Mouse (Mus musculus) hindbrain, postnatal 0 days (tissue): ENCODE results near the gene Gja5. TPM values are rescaled to one million over a fixed set of nuclear protein-coding genes. Genes with fewer than 3 reads are reported as not detected.
"Not testable (repeated sequence)": the region's sequence is repeated elsewhere in the genome, so short reads cannot be mapped to it uniquely, and the experiment has no call there.

Experiments used
- ATAC-seq: fragments of 200-750 bp; cut with Nextera tagmentation; 2 replicates; pipeline ENCODE4 v1.8.0; 2017; ENCODE audit warnings: mild to moderate bottlenecking, moderate TSS enrichment, moderate library complexity
- DNase-seq: peaks from one replicate; pipeline ENCODE4 v3.0.0-alpha.2; 2015; ENCODE audit warnings: low spot score
- H3K27ac ChIP-seq: fragments of 300-500 bp; sonication (generic); 2 replicates; pipeline ENCODE4 v1.5.1; 2014; ENCODE audit warnings: mild to moderate bottlenecking
- H3K27me3 ChIP-seq: fragments of 300-500 bp; sonication (generic); 2 replicates; pipeline ENCODE4 v1.6.1; 2014; ENCODE audit warnings: low read length, mixed read lengths; ENCODE audit not compliant: insufficient read depth
- H3K36me3 ChIP-seq: fragments of 300-500 bp; sonication (generic); 2 replicates; pipeline ENCODE4 v1.6.1; 2014; ENCODE audit warnings: low read length, mixed read lengths; ENCODE audit not compliant: insufficient read depth
- H3K4me1 ChIP-seq: fragments of 300-500 bp; sonication (generic); 2 replicates; pipeline ENCODE4 v1.6.1; 2014; ENCODE audit warnings: antibody characterized with exemption, low read length, mixed read lengths; ENCODE audit not compliant: insufficient read depth
- H3K4me2 ChIP-seq: fragments of 300-500 bp; sonication (generic); 2 replicates; pipeline ENCODE4 v1.6.1; 2014; ENCODE audit warnings: low read depth, mild to moderate bottlenecking, low read length, moderate library complexity, mixed read lengths
- H3K4me3 ChIP-seq: fragments of 300-500 bp; sonication (generic); 2 replicates; pipeline ENCODE4 v1.5.1; 2014; ENCODE audit warnings: low read length
- H3K9ac ChIP-seq: fragments of 300-500 bp; sonication (generic); replicated peaks from 2 replicates; pipeline ENCODE4 v1.6.1; 2014; ENCODE audit warnings: mild to moderate bottlenecking, low read length, moderate library complexity, mixed read lengths
- H3K9me3 ChIP-seq: fragments of 300-500 bp; sonication (generic); 2 replicates; pipeline ENCODE4 v1.6.1; 2016; ENCODE audit warnings: low read length, mixed read lengths
- CTCF ChIP-seq: IDR thresholded peaks from 2 replicates; pipeline ENCODE4 v1.5.1; 2016; ENCODE audit warnings: antibody characterized with exemption, control low read depth, low read depth
- WGBS: fragments of 180-500 bp; shearing (Covaris S2); extraction: QIAGEN DNeasy Blood & Tissue Kit; methylation state at CpG from one replicate; pipeline ENCODE4 v1.1.7; 2014; 5-methylcytosine and 5-hydroxymethylcytosine counted together
- polyA plus RNA-seq: library from polyadenylated mRNA; unstranded; fragments of >200 nt; fragmentation: Nextera tagmentation; extraction: Ambion mirVana; gene quantifications from 2 replicates; pipeline ENCODE4 v1.2.1, GENCODE M21; 2015
- total RNA-seq: library from RNA; depleted of rRNA; stranded (reverse); fragments of >200 nt; gene quantifications from 2 replicates; pipeline ENCODE4 v1.2.3, GENCODE M21; 2014

Gene Gja5
- total and polyA plus RNA-seq, 2 experiments from 2014 or later = 1.2 to 2.6 TPM

GRCm38 (mm10) chr3:97062814-97063213 is 158.3 kb downstream of the Gja5 start:
- no peaks in the 10 kb centered on the region for H3K36me3 ChIP-seq
- 62% methylated on average over 5 of the region's 5 CpGs for WGBS
- no peak overlapping the region for H3K4me2 ChIP-seq
- no peak for TF ChIP-seq CTCF
- H3K9ac ChIP-seq = no peak overlapping the region
- no peaks in the 10 kb centered on the region for H3K9me3 ChIP-seq
- no peak overlapping the region for H3K4me3 ChIP-seq
- no peak for ATAC-seq
- H3K4me1 ChIP-seq = no peaks in the 10 kb centered on the region
- no peak overlapping the region for H3K27ac ChIP-seq
- DNase-seq = no peak
- H3K27me3 ChIP-seq = no peaks in the 10 kb centered on the region

- Histone ChIP-seq H3K4me1 (no peaks in the 10 kb centered on the region), H3K4me3 (no peak overlapping the region), H3K4me2 (no peak overlapping the region), H3K27me3 (no peaks in the 10 kb centered on the region), H3K36me3 (no peaks in the 10 kb centered on the region), H3K9ac (no peak overlapping the region), H3K9me3 (no peaks in the 10 kb centered on the region), H3K27ac (no peak overlapping the region)
- TF ChIP-seq CTCF = no peak
- ATAC-seq = no peak
- DNase-seq = no peak
- 40% methylated on average over 6 of the region's 6 CpGs for WGBS
Observed at GRCm38 (mm10) chr3:97064046-97064445, 159.6 kb downstream of the Gja5 start.

- WGBS = 78% methylated on average over 6 of the region's 7 CpGs
- H3K9me3 ChIP-seq, H3K9ac ChIP-seq, ATAC-seq, H3K4me2 ChIP-seq, H3K36me3 ChIP-seq, DNase-seq, H3K4me3 ChIP-seq, H3K4me1 ChIP-seq, H3K27me3 ChIP-seq, H3K27ac ChIP-seq: not testable (repeated sequence)
Observed at GRCm38 (mm10) chr3:97069589-97069988, 165.1 kb downstream of the Gja5 start.

GRCm38 (mm10) chr3:97071916-97072315 is 167.4 kb downstream of the Gja5 start:
- H3K36me3 ChIP-seq, H3K27me3 ChIP-seq, H3K4me2 ChIP-seq, DNase-seq, H3K4me3 ChIP-seq, H3K9ac ChIP-seq, H3K4me1 ChIP-seq, ATAC-seq, H3K9me3 ChIP-seq, H3K27ac ChIP-seq: not testable (repeated sequence)
- WGBS = 64% methylated on average over 9 of the region's 9 CpGs

- not testable (repeated sequence) for H3K4me3 ChIP-seq, ATAC-seq, H3K4me1 ChIP-seq, H3K9me3 ChIP-seq, H3K9ac ChIP-seq, H3K4me2 ChIP-seq, DNase-seq, H3K36me3 ChIP-seq, H3K27me3 ChIP-seq, H3K27ac ChIP-seq
- WGBS = 70% methylated on average over 5 of the region's 5 CpGs
Observed at GRCm38 (mm10) chr3:97072361-97072760, 167.9 kb downstream of the Gja5 start.

GRCm38 (mm10) chr3:97075744-97076350 is 171.4 kb downstream of the Gja5 start:
- H3K4me2 ChIP-seq, H3K27me3 ChIP-seq, H3K27ac ChIP-seq, H3K9me3 ChIP-seq, DNase-seq, H3K4me1 ChIP-seq, H3K4me3 ChIP-seq, H3K9ac ChIP-seq, H3K36me3 ChIP-seq: not testable (repeated sequence)
- WGBS = 16% methylated on average over 2 of the region's 11 CpGs
- ATAC-seq = peak; percentile 44; the same call in 1 of the 2 replicates

GRCm38 (mm10) chr3:97076412-97076811 is 171.9 kb downstream of the Gja5 start:
- Histone ChIP-seq H3K4me1 (no peaks in the 10 kb centered on the region), H3K9me3 (no peaks in the 10 kb centered on the region), H3K36me3 (no peaks in the 10 kb centered on the region), H3K4me3 (no peak overlapping the region), H3K9ac (no peak overlapping the region), H3K4me2 (no peak overlapping the region), H3K27me3 (no peaks in the 10 kb centered on the region), H3K27ac (no peak overlapping the region)
- no peak for ATAC-seq
- DNase-seq = no peak
- WGBS = 46% methylated on average over 6 of the region's 6 CpGs
- peak; percentile 51 for TF ChIP-seq CTCF
